Mouse (Mus musculus) liver, adult 2 months (tissue): ENCODE data around the gene Megf11.

Source experiments
- CTCF ChIP-seq: fragments of 200-500 bp; IDR thresholded peaks from 2 replicates; pipeline ENCODE4 v1.5.1; 2011; ENCODE audit warnings: low read depth, low read length, control low read depth
- POLR2A ChIP-seq: fragments of 200-500 bp; IDR thresholded peaks from 2 replicates; pipeline ENCODE4 v1.6.1; 2011; ENCODE audit warnings: low read length, control low read depth; ENCODE audit not compliant: insufficient read depth; ENCODE audit errors: extremely low read depth

GRCm38 (mm10) chr9:64668001-64668400, 282.6 kb downstream of the Megf11 start:
- TF ChIP-seq POLR2A (no peak), CTCF (no peak)
